Mouse (Mus musculus): Measurements from ENCODE around the gene Shisa6.

DNA sequence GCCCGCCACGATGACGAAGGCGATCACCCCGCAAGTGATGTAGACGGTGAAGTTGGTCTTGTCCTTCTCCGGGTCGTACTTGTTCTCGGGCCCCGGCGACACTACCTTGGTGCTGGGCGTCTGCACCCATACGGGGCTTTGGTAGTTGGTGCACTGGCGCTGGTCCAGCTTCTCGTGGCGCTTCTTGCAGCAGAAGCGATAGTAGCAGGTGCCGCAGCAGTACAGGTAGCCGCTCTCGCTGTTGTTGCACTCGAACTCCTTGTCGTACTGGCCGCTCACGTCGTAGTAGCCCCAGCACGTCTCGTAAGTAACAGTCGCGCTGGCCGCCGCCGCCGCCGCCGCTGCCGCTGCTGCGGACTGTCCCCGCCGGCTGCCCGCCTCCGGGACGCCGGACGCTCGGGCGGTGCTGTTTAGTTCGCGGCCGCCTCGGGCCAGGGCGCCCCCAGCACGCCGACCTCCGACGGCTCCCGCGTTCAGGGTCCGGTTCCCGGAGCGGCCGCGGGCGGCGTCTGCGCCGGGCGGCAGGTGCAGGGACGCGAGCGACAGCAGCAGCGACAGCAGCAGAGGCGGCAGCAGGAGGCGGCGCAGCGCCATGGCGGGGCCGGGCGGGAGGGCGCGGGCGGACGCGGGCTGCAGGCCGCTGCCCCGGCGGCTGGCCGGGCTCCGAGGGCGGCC lies at the start of gene Shisa6:
- TF ChIP-seq POLR2A (IDR thresholded peaks at IDR 0.05; ENCODE audit: borderline replicate concordance, insufficient read depth, low read length) = no peak
- TF ChIP-seq CTCF (IDR thresholded peaks at IDR 0.05; ENCODE audit: borderline replicate concordance, insufficient read depth, low read depth, low read length) = no peak

Measured in cerebellum, adult 2 months (tissue).